Mouse (Mus musculus): ENCODE measurements around the gene Reep6.
A peak's percentile ranks its signal among the peaks of the same experiment; 100 is the strongest.

DNA sequence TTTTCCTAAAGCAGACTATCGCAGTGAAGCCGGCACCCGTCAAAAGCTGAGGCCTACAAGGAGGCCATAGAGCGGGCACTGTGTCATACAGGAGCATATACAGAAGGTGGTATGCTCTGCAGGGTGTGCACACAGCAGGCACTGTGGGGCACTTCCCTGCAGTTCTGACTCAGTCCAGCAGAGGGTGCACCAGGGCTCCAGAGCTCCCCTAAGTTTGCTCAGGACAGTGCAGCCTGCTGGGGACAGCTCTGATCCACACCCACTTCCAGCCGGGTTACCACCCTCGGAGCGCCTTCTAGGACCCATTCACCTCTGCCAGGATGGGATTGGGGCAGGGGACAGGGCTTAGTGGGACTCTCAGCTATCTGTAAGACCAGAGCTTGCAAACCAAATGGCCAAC, 20.5 kb downstream of the Reep6 start:
- peak; percentile 99 for TF ChIP-seq CTCF (IDR thresholded peaks at IDR 0.05; ENCODE audit: low read depth)
- no peak for TF ChIP-seq EP300 (optimal IDR thresholded peaks at IDR 0.05)

Measured in stomach, postnatal 0 days (tissue).